Mouse (Mus musculus) spleen, adult 2 months (tissue): ENCODE measurements at regions not wholly inside any gene's neighbourhood (a gene's known extent, or its start where the extent isn't known, plus 50 kb on each side); places are given as distances from the start of the nearest gene placed in this dataset.

Experiments
- CTCF ChIP-seq: fragments of 200-500 bp; IDR thresholded peaks from 2 replicates; pipeline ENCODE4 v1.5.1; 2011; ENCODE audit warnings: mild to moderate bottlenecking, inconsistent platforms; ENCODE audit not compliant: insufficient read depth, insufficient read length, insufficient replicate concordance; ENCODE audit errors: extremely low read depth
- POLR2A ChIP-seq: fragments of 200-500 bp; IDR thresholded peaks from 2 replicates; pipeline ENCODE4 v1.6.1; 2011; ENCODE audit warnings: low read depth, low read length, inconsistent platforms

GRCm38 (mm10) chrX:167149400-167149799, 59.7 kb downstream of the Tmsb4x start:
- TF ChIP-seq POLR2A (no peak), CTCF (no peak)
